Mouse (Mus musculus) C2C12 (cell line): ENCODE data around the gene Tmem52. TPM values are rescaled to one million over a fixed set of nuclear protein-coding genes. Genes with fewer than 3 reads are reported as not detected.

Source experiments
- H3K27me3 ChIP-seq: one replicate; pipeline ENCODE4 v1.6.1; 2011; ENCODE audit not compliant: control insufficient read depth, insufficient read depth, insufficient read length
- H3K36me3 ChIP-seq: one replicate; pipeline ENCODE4 v1.6.1; 2011; ENCODE audit not compliant: control insufficient read depth, insufficient read depth
- H3K4me3 ChIP-seq: one replicate; pipeline ENCODE4 v1.5.1; 2011; ENCODE audit warnings: mild to moderate bottlenecking, control low read depth; ENCODE audit not compliant: poor library complexity, insufficient read depth, severe bottlenecking
- H3K79me2 ChIP-seq: one replicate; pipeline ENCODE4 v1.6.1; 2011; ENCODE audit not compliant: control insufficient read depth, insufficient read depth
- H3K79me3 ChIP-seq: one replicate; pipeline ENCODE4 v1.6.1; 2011; ENCODE audit warnings: low read depth, control low read depth
- H3ac ChIP-seq: one replicate; pipeline ENCODE3; 2011; ENCODE audit warnings: low read depth; ENCODE audit not compliant: control insufficient read depth, insufficient read length
- CEBPB ChIP-seq: IDR thresholded peaks from one replicate; pipeline ENCODE4 v1.6.1; 2011; ENCODE audit warnings: low read depth, mild to moderate bottlenecking, control low read depth, moderate library complexity
- CTCF ChIP-seq: IDR thresholded peaks from one replicate; pipeline ENCODE4 v1.5.1; 2011; ENCODE audit not compliant: control insufficient read depth, insufficient read depth, insufficient read length
- FOSL1 ChIP-seq: IDR thresholded peaks from one replicate; pipeline ENCODE4 v1.8.0; 2011; ENCODE audit warnings: mild to moderate bottlenecking, low read length; ENCODE audit not compliant: poor library complexity, insufficient read depth, severe bottlenecking
- MAX ChIP-seq: IDR thresholded peaks from one replicate; pipeline ENCODE4 v1.6.1; 2011; ENCODE audit warnings: mild to moderate bottlenecking, control low read depth
- MYOD1 ChIP-seq: IDR thresholded peaks from one replicate; pipeline ENCODE4 v1.6.1; 2011; ENCODE audit warnings: low read depth; ENCODE audit not compliant: control insufficient read depth, insufficient read length
- MYOG ChIP-seq: IDR thresholded peaks from one replicate; pipeline ENCODE4 v1.6.1; 2011; ENCODE audit not compliant: control insufficient read depth, insufficient read length; ENCODE audit errors: extremely low read depth
- USF1 ChIP-seq: IDR thresholded peaks from one replicate; pipeline ENCODE4 v1.6.1; 2011; ENCODE audit warnings: low read depth, mild to moderate bottlenecking, control low read depth, moderate library complexity
- polyA plus RNA-seq: library from polyadenylated mRNA; unstranded; fragments of >200 nt; fragmentation: generic; extraction: Trizol; gene quantifications from one replicate; pipeline ENCODE4 v1.2.1, GENCODE M21; 2012; ENCODE audit warnings: missing spikeins

The Tmem52 gene
- polyA plus RNA-seq, 1 experiment: not detected

DNA sequence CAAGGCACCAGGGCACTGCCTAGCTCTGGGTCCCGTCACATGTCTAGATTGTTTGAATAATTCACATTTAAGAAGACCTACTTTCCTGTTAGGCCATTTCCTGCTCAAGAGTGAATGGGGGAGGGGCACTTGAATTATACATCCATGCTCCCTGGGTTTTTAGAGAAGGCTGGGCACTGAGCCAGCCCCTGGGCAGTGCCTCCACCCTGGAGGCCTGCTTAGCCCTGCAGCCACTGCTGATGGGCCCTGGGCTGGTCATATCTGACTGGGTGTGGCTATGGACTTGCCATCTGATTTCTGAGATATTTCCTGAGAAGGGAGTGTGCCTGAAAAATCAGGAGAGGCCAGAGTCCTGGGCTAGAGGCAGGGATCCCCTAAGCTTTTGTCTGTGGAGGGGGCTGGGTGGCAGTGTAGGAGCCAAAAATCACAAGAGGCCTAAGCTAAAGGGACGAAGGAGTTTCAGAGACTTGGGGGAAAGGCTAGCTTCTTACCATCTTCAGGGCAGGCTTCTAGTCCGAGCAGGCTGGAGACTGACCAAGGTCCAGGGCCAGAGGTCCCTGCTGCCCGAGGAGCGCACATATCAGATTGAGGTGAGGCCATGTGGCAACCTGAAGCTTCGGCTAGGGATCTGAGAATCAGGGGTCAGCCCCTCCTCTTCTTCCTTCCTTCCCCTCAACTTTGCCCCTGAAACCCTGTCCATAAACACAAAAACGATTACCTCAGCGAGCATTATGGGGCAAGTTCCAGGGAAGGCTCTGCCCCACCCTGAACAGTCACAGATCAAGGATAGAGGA lies 19.5 kb downstream of the Tmem52 start:
- no peak for TF ChIP-seq CTCF
- TF ChIP-seq FOSL1: no peak
- no peak for TF ChIP-seq MAX
- TF ChIP-seq MYOD1: no peak
- TF ChIP-seq CEBPB: no peak
- TF ChIP-seq USF1: no peak
- no peak for TF ChIP-seq MYOG
- Histone ChIP-seq H3ac (peak overlapping the region; percentile 39), H3K4me3 (no peak overlapping the region), H3K79me2 (peaks cover 26% of the 10 kb centered on the region), H3K79me3 (peaks cover 21% of the 10 kb centered on the region), H3K36me3 (no peaks in the 10 kb centered on the region), H3K27me3 (no peaks in the 10 kb centered on the region)

DNA sequence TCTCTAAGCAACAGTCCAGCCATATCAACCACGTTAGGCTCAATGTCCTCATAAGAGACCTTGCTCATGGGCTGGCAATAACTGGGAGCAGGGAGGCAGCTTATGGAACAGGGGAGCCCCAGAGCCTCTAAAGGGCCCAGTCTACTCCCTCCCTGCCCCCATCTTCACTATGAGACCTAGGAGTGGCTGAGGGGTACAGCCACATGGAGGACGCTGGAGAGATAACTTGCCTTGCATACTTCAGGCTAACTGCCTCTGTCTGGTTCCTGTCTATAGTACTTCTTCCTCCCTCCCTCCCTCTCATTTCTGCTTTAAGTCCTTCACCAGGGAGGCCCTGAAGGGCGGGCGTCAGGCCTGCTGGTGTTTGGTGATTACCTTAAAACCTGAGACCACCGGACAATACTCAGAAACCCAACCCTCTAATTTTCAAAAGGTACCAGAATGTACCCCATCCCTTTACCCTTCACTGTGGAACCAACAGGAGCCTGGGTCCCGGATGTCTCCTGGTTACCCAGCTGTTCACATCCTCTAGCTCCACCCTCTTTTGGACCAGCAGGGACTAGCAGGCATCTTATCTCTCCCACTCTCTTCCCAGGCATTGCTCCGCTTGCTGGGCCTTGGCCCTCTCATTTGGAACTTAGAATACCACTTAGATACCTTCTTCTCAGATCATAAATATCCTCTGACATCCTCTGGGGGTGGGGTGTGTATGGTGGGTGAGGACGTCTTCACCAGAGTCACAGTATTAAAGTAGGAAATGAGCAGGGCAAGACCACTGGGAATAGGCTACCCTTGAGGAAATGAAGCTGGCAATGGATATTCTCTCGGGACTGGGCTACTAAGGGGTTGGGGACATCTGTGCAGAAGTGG lies 20.4 kb downstream of the Tmem52 start:
- no peak for TF ChIP-seq CEBPB
- TF ChIP-seq MYOD1: no peak
- no peak for TF ChIP-seq USF1
- no peak for TF ChIP-seq MYOG
- TF ChIP-seq MAX: no peak
- no peak for TF ChIP-seq FOSL1
- TF ChIP-seq CTCF: no peak
- Histone ChIP-seq H3K27me3 (no peaks in the 10 kb centered on the region), H3K4me3 (no peak overlapping the region), H3K36me3 (no peaks in the 10 kb centered on the region), H3K79me2 (peaks cover 35% of the 10 kb centered on the region), H3ac (no peak overlapping the region), H3K79me3 (peaks cover 30% of the 10 kb centered on the region)

DNA sequence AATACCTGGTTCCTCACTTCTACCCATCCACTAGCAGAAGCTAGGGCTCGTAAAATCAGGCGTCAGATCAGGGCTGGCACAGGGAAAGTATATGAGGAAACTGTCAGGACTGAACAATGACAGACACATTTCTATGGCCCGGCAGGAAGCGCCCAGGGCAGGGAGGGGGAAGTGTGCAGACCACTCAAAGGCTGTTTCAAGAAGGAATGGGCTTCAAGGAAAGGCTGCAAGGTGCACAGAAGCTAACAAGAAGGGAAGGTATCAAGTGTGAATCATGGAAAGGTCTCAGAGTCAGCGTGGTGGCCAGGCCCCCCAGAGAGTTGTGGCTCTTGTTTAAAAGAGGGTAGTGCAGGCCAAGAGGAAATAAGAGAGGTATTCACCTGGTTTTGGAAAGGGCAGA lies 21.5 kb downstream of the Tmem52 start:
- peaks cover 46% of the 10 kb centered on the region for H3K79me2 ChIP-seq
- TF ChIP-seq FOSL1: no peak
- no peak for TF ChIP-seq MYOD1
- TF ChIP-seq USF1: no peak
- TF ChIP-seq CTCF: no peak
- TF ChIP-seq MAX: no peak
- no peak for TF ChIP-seq MYOG
- no peak for TF ChIP-seq CEBPB
- H3K36me3 ChIP-seq: peaks cover 8% of the 10 kb centered on the region
- H3K4me3 ChIP-seq: peak overlapping the region; percentile 100
- H3ac ChIP-seq: no peak overlapping the region
- H3K79me3 ChIP-seq: peaks cover 41% of the 10 kb centered on the region
- H3K27me3 ChIP-seq: no peaks in the 10 kb centered on the region

DNA sequence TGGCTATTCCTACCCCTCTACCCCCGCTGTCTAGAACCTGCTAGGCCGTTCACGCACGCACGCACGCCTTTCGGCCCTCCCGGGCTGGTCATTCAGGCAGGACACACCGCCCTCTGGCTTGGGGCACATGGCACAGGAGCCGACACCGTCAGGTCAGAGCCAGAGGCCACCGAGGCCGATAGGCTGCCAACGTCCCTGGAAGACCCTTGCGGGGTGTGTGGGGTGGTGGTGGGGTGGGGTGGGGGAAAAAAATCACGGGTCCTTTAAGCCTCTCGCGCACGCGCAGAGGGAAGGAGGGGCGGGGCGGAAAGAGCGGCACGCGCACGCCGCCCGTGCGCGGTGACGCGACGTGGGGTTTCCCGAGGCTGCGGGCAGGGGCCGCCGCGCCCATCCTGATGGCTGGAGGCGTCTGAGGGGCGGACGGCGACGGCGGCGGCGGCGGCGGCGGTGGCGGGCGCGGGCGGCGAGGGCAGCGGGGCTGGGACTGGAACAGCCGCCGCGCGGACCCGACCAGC lies 22.1 kb downstream of the Tmem52 start, which contains the start of gene Gnb1:
Gene Gnb1 (plus strand): TSS at position 372 of the 515 bp plus-strand sequence.
- Histone ChIP-seq H3ac (peak within 1 kb of the TSS; percentile 99), H3K27me3 (no peaks in the 10 kb centered on the region), H3K4me3 (peak within 1 kb of the TSS; percentile 100), H3K36me3 (peaks cover 8% of the 10 kb centered on the region), H3K79me3 (peaks cover 47% of the 10 kb centered on the region), H3K79me2 (peaks cover 52% of the 10 kb centered on the region)
- TF ChIP-seq FOSL1: no peak
- TF ChIP-seq CTCF: no peak
- TF ChIP-seq MYOG: no peak
- TF ChIP-seq MAX: peak; percentile 73
- no peak for TF ChIP-seq USF1

DNA sequence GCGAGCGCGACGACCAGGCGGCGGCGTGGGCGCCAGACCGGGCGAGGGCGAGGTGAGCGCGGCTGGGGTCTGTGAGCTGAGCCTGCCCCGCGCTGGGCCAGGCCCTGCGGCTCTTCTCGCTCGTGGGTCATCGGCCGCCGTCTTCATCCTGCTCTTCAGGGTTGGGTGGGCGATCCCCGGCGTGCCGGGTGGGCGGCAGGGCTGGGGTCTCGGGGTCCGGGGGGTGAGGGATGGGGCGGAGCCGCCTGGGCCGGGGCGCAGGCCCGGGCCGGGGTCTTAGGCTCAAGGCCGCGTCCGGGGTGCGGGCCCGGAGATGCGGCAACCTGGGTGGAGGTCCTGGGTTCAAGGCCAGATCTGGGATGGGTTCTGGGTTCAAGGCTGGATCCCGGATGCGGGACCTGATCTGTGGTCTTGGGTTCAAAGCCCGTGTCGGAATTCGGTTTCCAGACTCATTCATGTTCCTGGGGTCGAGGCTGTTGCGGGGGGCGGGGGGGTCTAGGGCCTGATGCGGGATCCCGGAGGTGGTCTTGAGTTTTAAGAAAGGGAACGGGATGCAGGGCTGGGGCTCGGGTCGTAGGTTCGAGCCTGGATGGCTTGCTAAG lies 22.7 kb downstream of the Tmem52 start:
- H3K27me3 ChIP-seq: no peaks in the 10 kb centered on the region
- peak overlapping the region; percentile 99 for H3ac ChIP-seq
- TF ChIP-seq MYOD1 (no peak), USF1 (no peak), CEBPB (no peak), FOSL1 (no peak), CTCF (no peak), MYOG (no peak), MAX (no peak)
- H3K79me2 ChIP-seq: peaks cover 58% of the 10 kb centered on the region
- peak overlapping the region; percentile 100 for H3K4me3 ChIP-seq
- peaks cover 53% of the 10 kb centered on the region for H3K79me3 ChIP-seq
- H3K36me3 ChIP-seq: peaks cover 8% of the 10 kb centered on the region
